Mouse (Mus musculus): Measurements from ENCODE around the gene Fbln2. TPM values are rescaled to one million over a fixed set of nuclear protein-coding genes. Genes with fewer than 3 reads are reported as not detected.

Gene Fbln2
- polyA plus RNA-seq, 1 experiment from 2014 or later, result 156 TPM

GRCm38 (mm10) chr6:91213287-91214218, 1.3 kb downstream of the Fbln2 start:
- peak overlapping the region; percentile 55 for H3K4me3 ChIP-seq
- no peak; the same call in 1 of the 2 replicates for ATAC-seq (replicated peaks; ENCODE audit: insufficient number of reproducible peaks, insufficient read depth, low FRiP score, low read depth)
- H3K27me3 ChIP-seq, result peaks cover 22% of the 10 kb centered on the region
- no peaks in the 10 kb centered on the region for H3K36me3 ChIP-seq
- H3K9ac ChIP-seq, result peak overlapping the region; percentile 51
- peak overlapping the region; percentile 47 for H3K27ac ChIP-seq
- peaks cover 76% of the 10 kb centered on the region for H3K4me1 ChIP-seq (replicated peaks)
- peak overlapping the region; percentile 75 for H3K4me2 ChIP-seq
- WGBS, result 46% methylated on average over 21 of the region's 21 CpGs
- no peaks in the 10 kb centered on the region for H3K9me3 ChIP-seq (replicated peaks)

GRCm38 (mm10) chr6:91215454-91215853, 3.2 kb downstream of the Fbln2 start:
- ATAC-seq (replicated peaks; ENCODE audit: insufficient number of reproducible peaks, insufficient read depth, low FRiP score, low read depth), result no peak
- no peak overlapping the region for H3K27ac ChIP-seq
- H3K36me3 ChIP-seq, result no peaks in the 10 kb centered on the region
- peaks cover 26% of the 10 kb centered on the region for H3K27me3 ChIP-seq
- H3K9ac ChIP-seq, result no peak overlapping the region
- H3K4me1 ChIP-seq (replicated peaks), result peaks cover 64% of the 10 kb centered on the region
- WGBS, result 67% methylated on average over 1 of the region's 1 CpGs
- H3K4me3 ChIP-seq, result no peak overlapping the region
- no peaks in the 10 kb centered on the region for H3K9me3 ChIP-seq (replicated peaks)
- H3K4me2 ChIP-seq, result peak overlapping the region; percentile 75

GRCm38 (mm10) chr6:91218445-91218844, 6.2 kb downstream of the Fbln2 start:
- no peak overlapping the region for H3K4me2 ChIP-seq
- H3K9ac ChIP-seq, result no peak overlapping the region
- H3K4me1 ChIP-seq (replicated peaks), result peaks cover 41% of the 10 kb centered on the region
- H3K9me3 ChIP-seq (replicated peaks), result no peaks in the 10 kb centered on the region
- peaks cover 28% of the 10 kb centered on the region for H3K27me3 ChIP-seq
- H3K36me3 ChIP-seq, result no peaks in the 10 kb centered on the region
- H3K27ac ChIP-seq, result no peak overlapping the region
- H3K4me3 ChIP-seq, result no peak overlapping the region
- WGBS, result 44% methylated on average over 9 of the region's 9 CpGs
- ATAC-seq (replicated peaks; ENCODE audit: insufficient number of reproducible peaks, insufficient read depth, low FRiP score, low read depth), result peak; percentile 15; the same call in 1 of the 2 replicates

- H3K36me3 ChIP-seq, result no peaks in the 10 kb centered on the region
- no peak overlapping the region for H3K9ac ChIP-seq
- 54% methylated on average over 3 of the region's 3 CpGs for WGBS
- ATAC-seq (replicated peaks; ENCODE audit: insufficient number of reproducible peaks, insufficient read depth, low FRiP score, low read depth), result no peak
- H3K9me3 ChIP-seq (replicated peaks), result no peaks in the 10 kb centered on the region
- H3K27me3 ChIP-seq, result peaks cover 24% of the 10 kb centered on the region
- no peak overlapping the region for H3K27ac ChIP-seq
- H3K4me2 ChIP-seq, result no peak overlapping the region
- peaks cover 39% of the 10 kb centered on the region for H3K4me1 ChIP-seq (replicated peaks)
- H3K4me3 ChIP-seq, result no peak overlapping the region
Measured at GRCm38 (mm10) chr6:91218871-91219270, 6.6 kb downstream of the Fbln2 start.

- ATAC-seq (replicated peaks; ENCODE audit: insufficient number of reproducible peaks, insufficient read depth, low FRiP score, low read depth), result no peak
- H3K9me3 ChIP-seq (replicated peaks), result no peaks in the 10 kb centered on the region
- H3K27ac ChIP-seq, result no peak overlapping the region
- peaks cover 40% of the 10 kb centered on the region for H3K4me1 ChIP-seq (replicated peaks)
- H3K4me3 ChIP-seq, result no peak overlapping the region
- H3K27me3 ChIP-seq, result peaks cover 15% of the 10 kb centered on the region
- no peak overlapping the region for H3K4me2 ChIP-seq
- H3K9ac ChIP-seq, result no peak overlapping the region
- no peaks in the 10 kb centered on the region for H3K36me3 ChIP-seq
Measured at GRCm38 (mm10) chr6:91220062-91220461, 7.8 kb downstream of the Fbln2 start.

GRCm38 (mm10) chr6:91221094-91221493, 8.8 kb downstream of the Fbln2 start:
- H3K27ac ChIP-seq, result no peak overlapping the region
- no peak overlapping the region for H3K4me2 ChIP-seq
- H3K9me3 ChIP-seq (replicated peaks), result no peaks in the 10 kb centered on the region
- H3K36me3 ChIP-seq, result no peaks in the 10 kb centered on the region
- H3K4me3 ChIP-seq, result no peak overlapping the region
- ATAC-seq (replicated peaks; ENCODE audit: insufficient number of reproducible peaks, insufficient read depth, low FRiP score, low read depth), result no peak
- 1% methylated on average over 3 of the region's 3 CpGs for WGBS
- peaks cover 43% of the 10 kb centered on the region for H3K4me1 ChIP-seq (replicated peaks)
- H3K27me3 ChIP-seq, result peaks cover 11% of the 10 kb centered on the region
- H3K9ac ChIP-seq, result no peak overlapping the region

- Histone ChIP-seq H3K4me1 (replicated peaks) (peaks cover 31% of the 10 kb centered on the region), H3K27ac (no peak overlapping the region), H3K27me3 (peaks cover 11% of the 10 kb centered on the region), H3K9ac (no peak overlapping the region), H3K4me2 (no peak overlapping the region), H3K9me3 (replicated peaks) (no peaks in the 10 kb centered on the region), H3K36me3 (no peaks in the 10 kb centered on the region), H3K4me3 (no peak overlapping the region)
- 67% methylated on average over 10 of the region's 10 CpGs for WGBS
- peak; percentile 72 for ATAC-seq (replicated peaks; ENCODE audit: insufficient number of reproducible peaks, insufficient read depth, low FRiP score, low read depth)
Measured at GRCm38 (mm10) chr6:91222694-91223346, 10.6 kb downstream of the Fbln2 start.

- peaks cover 22% of the 10 kb centered on the region for H3K27me3 ChIP-seq
- 47% methylated on average over 6 of the region's 6 CpGs for WGBS
- ATAC-seq (replicated peaks; ENCODE audit: insufficient number of reproducible peaks, insufficient read depth, low FRiP score, low read depth), result no peak
Measured at GRCm38 (mm10) chr6:91224939-91225338, 12.7 kb downstream of the Fbln2 start.

GRCm38 (mm10) chr6:91225346-91225745, 13.1 kb downstream of the Fbln2 start:
- no peak overlapping the region for H3K27ac ChIP-seq
- no peaks in the 10 kb centered on the region for H3K36me3 ChIP-seq
- peaks cover 33% of the 10 kb centered on the region for H3K4me1 ChIP-seq (replicated peaks)
- ATAC-seq (replicated peaks; ENCODE audit: insufficient number of reproducible peaks, insufficient read depth, low FRiP score, low read depth), result no peak
- peaks cover 27% of the 10 kb centered on the region for H3K27me3 ChIP-seq
- no peak overlapping the region for H3K9ac ChIP-seq
- H3K9me3 ChIP-seq (replicated peaks), result no peaks in the 10 kb centered on the region
- 75% methylated on average over 4 of the region's 4 CpGs for WGBS
- no peak overlapping the region for H3K4me2 ChIP-seq
- H3K4me3 ChIP-seq, result no peak overlapping the region

More at GRCm38 (mm10) chr6:91224939-91225338, 12.7 kb downstream of the Fbln2 start:
- Histone ChIP-seq H3K36me3 (no peaks in the 10 kb centered on the region), H3K4me1 (replicated peaks) (peaks cover 30% of the 10 kb centered on the region), H3K9ac (no peak overlapping the region), H3K9me3 (replicated peaks) (no peaks in the 10 kb centered on the region), H3K4me3 (no peak overlapping the region), H3K4me2 (no peak overlapping the region), H3K27ac (no peak overlapping the region)

- peaks cover 33% of the 10 kb centered on the region for H3K27me3 ChIP-seq
- no peaks in the 10 kb centered on the region for H3K36me3 ChIP-seq
- ATAC-seq (replicated peaks; ENCODE audit: insufficient number of reproducible peaks, insufficient read depth, low FRiP score, low read depth), result no peak
- H3K9me3 ChIP-seq (replicated peaks), result no peaks in the 10 kb centered on the region
- no peak overlapping the region for H3K4me3 ChIP-seq
- H3K4me2 ChIP-seq, result no peak overlapping the region
- no peak overlapping the region for H3K27ac ChIP-seq
- H3K9ac ChIP-seq, result no peak overlapping the region
- peaks cover 33% of the 10 kb centered on the region for H3K4me1 ChIP-seq (replicated peaks)
- WGBS, result 77% methylated on average over 1 of the region's 1 CpGs
Measured at GRCm38 (mm10) chr6:91226058-91226457, 13.8 kb downstream of the Fbln2 start.

- no peak for ATAC-seq (replicated peaks; ENCODE audit: insufficient number of reproducible peaks, insufficient read depth, low FRiP score, low read depth)
- no peaks in the 10 kb centered on the region for H3K36me3 ChIP-seq
- H3K4me2 ChIP-seq, result no peak overlapping the region
- no peaks in the 10 kb centered on the region for H3K9me3 ChIP-seq (replicated peaks)
- no peak overlapping the region for H3K9ac ChIP-seq
- 59% methylated on average over 4 of the region's 4 CpGs for WGBS
- peaks cover 27% of the 10 kb centered on the region for H3K4me1 ChIP-seq (replicated peaks)
- H3K27me3 ChIP-seq, result peaks cover 43% of the 10 kb centered on the region
- no peak overlapping the region for H3K4me3 ChIP-seq
- no peak overlapping the region for H3K27ac ChIP-seq
Measured at GRCm38 (mm10) chr6:91228980-91229379, 16.7 kb downstream of the Fbln2 start.
